Mouse (Mus musculus): ENCODE measurements around the gene Abcc2. TPM values are rescaled to one million over a fixed set of nuclear protein-coding genes. Genes with fewer than 3 reads are reported as not detected.

Abcc2 gene
- total RNA-seq, 2 experiments from 2014 or later = 3.2 to 5.3 TPM

GRCm38 (mm10) chr19:43776561-43776960 lies 5.4 kb upstream of the Abcc2 start:
- ATAC-seq (replicated peaks; ENCODE audit: poor library complexity, severe bottlenecking) = no peak

- ATAC-seq (replicated peaks; ENCODE audit: poor library complexity, severe bottlenecking) = no peak
Measured at GRCm38 (mm10) chr19:43777308-43777707, 4.7 kb upstream of the Abcc2 start.

- ATAC-seq (replicated peaks; ENCODE audit: poor library complexity, severe bottlenecking) = no peak
Measured at GRCm38 (mm10) chr19:43780391-43780790, 1.6 kb upstream of the Abcc2 start.

- peak; percentile 46 for ATAC-seq (replicated peaks; ENCODE audit: poor library complexity, severe bottlenecking)
Measured at GRCm38 (mm10) chr19:43784761-43785160, 2.8 kb downstream of the Abcc2 start.

- ATAC-seq (replicated peaks; ENCODE audit: poor library complexity, severe bottlenecking) = peak; percentile 77
Measured at GRCm38 (mm10) chr19:43786249-43787026, 4.4 kb downstream of the Abcc2 start.

- no peak for ATAC-seq (replicated peaks; ENCODE audit: poor library complexity, severe bottlenecking)
Measured at GRCm38 (mm10) chr19:43789817-43790216, 7.8 kb downstream of the Abcc2 start.

GRCm38 (mm10) chr19:43792537-43792936 lies 10.5 kb downstream of the Abcc2 start:
- no peak for ATAC-seq (replicated peaks; ENCODE audit: poor library complexity, severe bottlenecking)

GRCm38 (mm10) chr19:43793951-43794350 lies 12.0 kb downstream of the Abcc2 start:
- ATAC-seq (replicated peaks; ENCODE audit: poor library complexity, severe bottlenecking) = no peak

GRCm38 (mm10) chr19:43795511-43795910 lies 13.5 kb downstream of the Abcc2 start:
- ATAC-seq (replicated peaks; ENCODE audit: poor library complexity, severe bottlenecking) = no peak

GRCm38 (mm10) chr19:43797216-43797615 lies 15.2 kb downstream of the Abcc2 start:
- ATAC-seq (replicated peaks; ENCODE audit: poor library complexity, severe bottlenecking) = peak; percentile 44

GRCm38 (mm10) chr19:43801427-43802051 lies 19.5 kb downstream of the Abcc2 start:
- peak; percentile 72 for ATAC-seq (replicated peaks; ENCODE audit: poor library complexity, severe bottlenecking)

- ATAC-seq (replicated peaks; ENCODE audit: poor library complexity, severe bottlenecking) = no peak
Measured at GRCm38 (mm10) chr19:43803866-43804265, 21.9 kb downstream of the Abcc2 start.

- peak; percentile 35 for ATAC-seq (replicated peaks; ENCODE audit: poor library complexity, severe bottlenecking)
Measured at GRCm38 (mm10) chr19:43809331-43809730, 27.3 kb downstream of the Abcc2 start.

GRCm38 (mm10) chr19:43811419-43811818 lies 29.4 kb downstream of the Abcc2 start:
- no peak for ATAC-seq (replicated peaks; ENCODE audit: poor library complexity, severe bottlenecking)

- no peak for ATAC-seq (replicated peaks; ENCODE audit: poor library complexity, severe bottlenecking)
Measured at GRCm38 (mm10) chr19:43813315-43813714, 31.3 kb downstream of the Abcc2 start.

GRCm38 (mm10) chr19:43815661-43816414 lies 33.8 kb downstream of the Abcc2 start:
- peak; percentile 81 for ATAC-seq (replicated peaks; ENCODE audit: poor library complexity, severe bottlenecking)

GRCm38 (mm10) chr19:43826855-43827254 lies 44.9 kb downstream of the Abcc2 start:
- ATAC-seq (replicated peaks; ENCODE audit: poor library complexity, severe bottlenecking) = no peak

GRCm38 (mm10) chr19:43832425-43833069 lies 50.6 kb downstream of the Abcc2 start:
- peak; percentile 59; the same call in 1 of the 2 replicates for ATAC-seq (replicated peaks; ENCODE audit: poor library complexity, severe bottlenecking)

- peak; percentile 52 for ATAC-seq (replicated peaks; ENCODE audit: poor library complexity, severe bottlenecking)
Measured at GRCm38 (mm10) chr19:43843184-43843583, 61.2 kb downstream of the Abcc2 start.

- no peak for ATAC-seq (replicated peaks; ENCODE audit: poor library complexity, severe bottlenecking)
Measured at GRCm38 (mm10) chr19:43845331-43845908, 63.4 kb downstream of the Abcc2 start.
